Mouse (Mus musculus) lung, postnatal 36 days (tissue): ENCODE results near the gene Cic.

Experiments
- DNase-seq: peaks from one replicate; pipeline ENCODE4 v3.0.0; 2022; ENCODE audit warnings: mixed read lengths

Gene Cic

GRCm38 (mm10) chr7:25270652-25271633 lies 3.4 kb downstream of the Cic start:
- no peak for DNase-seq

GRCm38 (mm10) chr7:25271651-25272444 lies 4.3 kb downstream of the Cic start:
- no peak for DNase-seq

DNA sequence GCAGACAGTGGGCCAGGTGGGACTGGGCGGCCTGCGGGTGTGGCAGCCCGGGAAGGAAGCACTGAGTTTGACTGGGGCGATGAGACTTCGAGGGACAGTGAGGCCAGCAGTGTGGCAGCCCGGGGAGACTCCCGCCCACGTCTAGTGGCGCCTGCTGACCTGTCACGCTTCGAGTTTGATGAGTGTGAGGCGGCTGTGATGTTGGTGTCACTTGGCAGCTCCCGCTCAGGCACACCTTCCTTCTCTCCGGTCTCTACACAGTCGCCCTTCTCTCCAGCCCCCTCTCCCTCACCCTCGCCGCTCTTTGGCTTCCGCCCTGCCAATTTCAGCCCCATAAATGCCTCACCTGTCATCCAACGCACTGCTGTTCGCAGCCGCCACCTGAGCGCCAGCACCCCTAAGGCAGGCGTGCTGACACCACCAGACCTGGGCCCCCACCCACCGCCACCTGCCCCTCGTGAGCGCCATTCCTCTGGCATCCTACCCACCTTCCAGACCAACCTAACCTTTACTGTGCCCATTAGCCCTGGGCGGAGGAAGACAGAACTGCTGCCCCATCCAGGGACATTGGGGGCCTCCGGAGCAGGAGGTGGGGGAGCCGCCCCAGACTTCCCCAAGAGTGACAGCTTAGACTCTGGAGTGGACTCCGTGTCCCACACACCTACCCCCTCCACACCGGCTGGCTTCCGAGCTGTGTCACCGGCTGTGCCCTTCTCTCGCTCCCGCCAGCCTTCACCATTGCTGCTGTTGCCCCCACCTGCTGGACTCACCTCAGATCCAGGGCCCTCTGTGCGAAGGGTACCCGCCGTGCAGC lies 5.1 kb downstream of the Cic start:
- no peak for DNase-seq

DNA sequence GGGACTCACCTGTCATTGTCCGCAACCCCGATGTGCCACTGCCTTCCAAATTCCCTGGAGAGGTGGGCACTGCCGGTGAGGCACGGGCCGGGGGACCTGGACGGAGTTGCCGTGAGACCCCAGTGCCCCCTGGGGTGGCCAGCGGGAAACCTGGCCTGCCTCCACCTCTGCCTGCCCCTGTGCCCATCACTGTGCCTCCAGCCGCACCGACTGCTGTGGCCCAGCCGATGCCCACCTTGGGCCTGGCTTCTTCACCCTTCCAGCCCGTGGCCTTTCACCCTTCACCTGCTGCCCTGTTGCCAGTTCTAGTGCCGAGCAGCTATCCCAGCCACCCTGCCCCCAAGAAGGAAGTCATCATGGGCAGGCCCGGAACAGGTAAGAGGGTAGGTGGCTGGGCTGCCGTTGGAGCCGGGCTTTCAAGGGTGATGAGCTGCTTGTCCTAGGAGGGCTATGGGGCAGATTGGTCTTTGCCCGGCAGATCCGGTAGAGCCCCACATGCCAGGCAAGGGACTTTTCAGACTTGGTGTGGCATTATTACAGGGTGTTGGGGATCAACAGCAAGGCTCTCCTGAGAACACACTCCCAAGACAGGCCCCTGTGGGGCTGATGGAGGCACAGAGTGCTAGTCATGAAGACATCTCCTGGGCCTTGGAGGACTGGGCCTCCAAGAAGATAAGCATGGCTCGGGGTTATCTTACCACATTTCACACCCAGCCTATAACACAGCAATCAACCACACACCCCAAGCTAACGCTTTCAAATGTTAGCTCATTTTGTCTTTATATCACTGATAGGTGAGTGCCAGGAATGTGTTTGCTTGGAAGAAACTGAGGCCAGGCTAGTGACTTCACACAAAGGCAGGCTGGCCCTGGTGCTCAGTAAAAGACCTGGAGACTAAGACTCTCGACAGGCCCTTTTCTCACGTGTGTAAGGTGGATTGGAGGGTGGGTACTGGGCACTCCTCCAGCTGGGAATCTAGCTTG lies 6.0 kb downstream of the Cic start:
- DNase-seq = no peak

GRCm38 (mm10) chr7:25274571-25274970 lies 7.1 kb downstream of the Cic start:
- no peak for DNase-seq

DNA sequence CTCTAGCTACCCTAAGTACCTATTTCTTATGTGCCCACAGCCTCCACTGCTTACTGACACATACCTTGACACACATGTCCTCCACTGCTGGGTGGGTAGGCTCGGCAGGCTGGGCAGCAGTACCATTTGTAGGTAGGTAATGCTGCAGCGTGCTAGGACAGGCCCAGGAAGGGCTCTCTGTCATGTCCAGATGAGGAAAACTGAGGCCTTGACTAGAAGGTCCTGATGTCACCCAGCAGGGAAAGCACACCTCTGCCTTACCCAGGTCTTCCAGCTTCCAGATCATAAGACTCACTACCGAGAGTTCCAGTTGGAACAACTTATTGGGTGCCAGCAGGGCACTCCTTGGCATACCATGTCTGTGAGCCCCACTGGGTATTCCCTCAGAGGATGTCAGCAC lies 7.5 kb downstream of the Cic start:
- DNase-seq = no peak

- no peak for DNase-seq
Measured at GRCm38 (mm10) chr7:25275555-25276298, 8.2 kb downstream of the Cic start.

GRCm38 (mm10) chr7:25277405-25277804 lies 9.9 kb downstream of the Cic start:
- DNase-seq = no peak

GRCm38 (mm10) chr7:25277998-25278340 lies 10.5 kb downstream of the Cic start:
- DNase-seq = no peak

DNA sequence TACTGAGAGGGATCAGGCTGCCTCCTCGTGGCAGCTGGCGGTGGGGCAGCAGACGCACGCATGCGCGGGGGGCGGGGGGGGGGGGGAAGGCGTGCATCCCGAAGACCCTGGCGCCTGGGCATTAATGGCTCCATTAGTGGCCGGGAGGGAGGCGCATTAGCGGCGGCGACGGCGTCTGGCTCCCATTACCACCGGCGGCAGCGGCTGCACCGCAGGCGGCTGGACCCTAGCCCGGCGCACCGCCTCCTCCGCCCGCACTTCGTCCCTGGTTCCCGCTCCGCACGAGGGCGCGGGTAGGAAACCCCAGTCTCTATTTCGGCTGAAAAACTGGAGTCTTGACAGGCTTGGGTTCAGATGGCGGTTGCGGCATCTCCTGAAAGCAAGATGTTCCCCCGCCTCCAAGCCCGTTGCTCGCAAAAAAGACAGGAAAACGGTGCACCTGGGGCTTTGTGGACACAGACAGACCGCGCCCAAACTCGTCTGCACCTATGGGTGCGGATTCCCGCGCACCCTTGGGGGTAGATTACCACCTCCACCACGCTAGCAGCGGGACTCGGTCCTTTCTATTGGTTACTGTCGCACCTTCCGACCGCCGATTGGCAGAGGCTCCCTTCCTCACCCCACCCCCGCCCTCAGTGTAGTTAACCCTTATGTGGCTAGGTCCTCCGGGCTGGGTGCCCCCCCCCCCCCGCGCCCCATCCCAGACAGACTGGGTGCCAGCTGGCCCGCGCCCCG lies 11.0 kb downstream of the Cic start:
- DNase-seq = peak; percentile 91

DNA sequence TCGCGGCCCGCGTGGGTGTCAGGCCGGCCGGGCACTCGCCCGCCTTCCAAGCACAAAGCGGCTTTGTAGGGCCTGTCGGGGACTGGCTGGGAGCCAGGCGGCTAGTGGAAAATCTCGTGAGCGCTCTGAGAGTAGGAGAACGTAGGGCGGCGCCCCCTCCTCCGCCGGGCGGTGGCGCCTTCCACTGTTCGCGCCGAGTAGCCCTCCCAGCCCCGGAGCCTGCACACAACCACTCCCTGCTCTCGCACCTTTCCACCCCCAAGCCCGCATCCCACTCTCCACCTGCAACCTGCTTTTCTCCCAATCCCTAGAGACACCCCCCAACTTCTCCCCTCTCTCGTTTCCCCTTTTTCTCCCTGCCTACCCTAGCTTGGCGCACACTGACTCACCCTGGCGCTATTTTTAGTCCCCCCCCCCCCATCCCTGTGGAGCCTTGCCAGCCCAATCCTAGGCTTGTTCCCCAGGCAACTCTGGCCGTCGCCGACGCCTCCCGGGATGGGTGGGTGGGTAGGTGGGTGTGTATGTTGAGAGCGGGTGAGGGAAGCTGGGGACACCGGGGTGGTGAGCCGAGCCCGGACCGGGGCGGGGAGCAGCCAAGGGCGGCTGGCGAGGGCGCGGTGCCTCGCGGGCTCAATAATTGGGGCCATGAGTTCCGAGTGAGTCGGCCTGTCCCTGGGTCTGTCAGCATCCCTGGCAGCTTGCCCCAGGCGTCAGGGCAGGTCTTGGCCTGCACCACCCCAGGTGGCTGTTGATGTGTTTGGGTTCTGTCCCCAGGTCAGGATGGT lies 11.8 kb downstream of the Cic start:
- peak; percentile 92 for DNase-seq

GRCm38 (mm10) chr7:25279861-25280791 lies 12.6 kb downstream of the Cic start:
- DNase-seq = peak; percentile 76

GRCm38 (mm10) chr7:25281166-25281733 lies 13.7 kb downstream of the Cic start:
- no peak for DNase-seq

GRCm38 (mm10) chr7:25281734-25282601 lies 14.5 kb downstream of the Cic start:
- DNase-seq = peak; percentile 99

DNA sequence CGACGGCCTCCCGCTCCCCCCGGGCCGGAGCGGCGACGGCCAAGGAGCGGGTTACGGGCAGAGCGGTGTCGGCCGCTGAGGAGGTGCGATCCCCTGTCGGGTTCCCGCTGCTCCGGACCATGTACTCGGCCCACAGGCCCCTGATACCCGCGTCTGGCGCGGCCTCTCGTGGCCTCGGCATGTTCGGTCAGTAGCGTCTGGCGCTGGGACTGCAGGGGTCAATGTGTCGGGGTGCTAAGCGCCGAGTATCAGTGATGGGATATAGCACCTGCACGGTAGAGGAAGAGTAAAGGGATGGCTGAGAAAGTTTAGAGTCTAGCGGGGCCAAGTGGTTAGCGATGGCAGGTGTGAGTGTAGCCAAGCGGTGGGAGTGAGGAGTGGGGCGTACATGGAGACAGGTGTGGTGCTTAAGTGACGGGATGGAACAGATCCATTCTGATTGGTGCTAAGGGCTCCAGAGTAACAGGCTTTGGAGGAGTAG lies 15.3 kb downstream of the Cic start:
- DNase-seq = peak; percentile 44

- no peak for DNase-seq
Measured at GRCm38 (mm10) chr7:25283637-25284036, 16.1 kb downstream of the Cic start.

DNA sequence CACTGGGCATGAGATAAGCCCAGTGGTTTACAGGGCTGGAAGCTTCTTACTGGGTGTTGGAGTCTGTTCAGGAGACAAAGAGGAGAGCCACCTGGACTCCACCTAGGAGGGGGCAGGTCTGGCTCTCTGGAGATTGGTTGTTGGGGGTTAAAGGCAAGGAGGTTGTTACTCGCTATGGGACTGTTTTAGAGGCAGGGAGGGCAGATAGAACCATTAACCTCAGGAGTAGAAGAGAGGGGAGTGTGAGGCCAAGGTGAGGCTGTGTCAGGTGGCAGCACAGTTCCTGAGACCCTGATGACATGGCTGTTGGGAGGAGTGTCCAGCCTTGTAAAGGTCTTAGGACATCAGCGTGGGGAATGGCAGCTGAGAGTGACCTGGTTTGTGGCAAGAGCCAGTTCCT lies 16.7 kb downstream of the Cic start:
- DNase-seq = no peak
